Mouse (Mus musculus): ENCODE measurements around the gene Zwilch.
A peak's percentile ranks its signal among the peaks of the same experiment; 100 is the strongest.

Zwilch gene

DNA sequence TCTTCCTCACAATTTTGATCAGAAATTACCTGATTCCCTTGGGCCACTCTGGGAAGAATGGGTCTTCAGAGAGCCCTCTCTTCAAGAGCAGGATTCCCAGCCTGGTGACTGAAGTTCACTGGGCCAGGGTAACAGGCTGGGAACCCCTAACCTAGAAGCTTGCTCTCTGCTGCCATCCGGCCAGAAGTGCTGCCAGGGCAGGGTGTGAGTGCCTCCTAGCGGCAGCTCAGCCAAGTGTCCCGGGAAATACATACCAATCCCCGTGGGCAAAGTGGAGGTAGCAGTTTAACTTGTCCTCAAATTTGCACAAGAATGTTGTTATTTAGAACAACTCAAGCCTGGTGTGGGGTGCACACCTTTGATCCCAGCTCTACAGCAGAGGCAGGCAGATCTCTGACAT is 72.5 kb downstream of the Zwilch start:
- peak; percentile 32 for DNase-seq

- DNase-seq: no peak
Measured at GRCm38 (mm10) chr9:64098282-64098681, 74.6 kb downstream of the Zwilch start.

DNA sequence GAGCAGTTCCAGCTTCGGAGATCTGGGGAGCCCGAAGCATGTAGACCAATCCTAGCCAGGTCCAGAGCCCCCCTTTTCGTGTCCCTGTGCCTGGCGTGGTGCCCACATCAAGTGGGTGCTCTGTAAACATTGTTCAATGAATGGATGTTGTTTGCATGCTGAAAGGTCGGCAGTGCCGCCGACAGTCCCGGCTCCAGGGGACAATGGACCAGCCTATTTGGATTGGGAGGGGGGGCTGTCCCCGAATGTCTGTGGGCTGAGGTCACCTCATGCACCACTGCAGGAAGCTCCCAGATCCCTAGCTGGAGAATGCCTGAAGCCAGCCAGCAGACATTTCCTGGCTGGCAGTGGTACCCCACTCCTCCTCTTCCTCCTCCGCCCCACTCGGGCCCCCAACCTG is 78.8 kb downstream of the Zwilch start:
- DNase-seq: peak; percentile 7

GRCm38 (mm10) chr9:64089004-64089403 is 83.9 kb downstream of the Zwilch start:
- no peak for DNase-seq

GRCm38 (mm10) chr9:64088346-64088745 is 84.6 kb downstream of the Zwilch start:
- DNase-seq: no peak

DNA sequence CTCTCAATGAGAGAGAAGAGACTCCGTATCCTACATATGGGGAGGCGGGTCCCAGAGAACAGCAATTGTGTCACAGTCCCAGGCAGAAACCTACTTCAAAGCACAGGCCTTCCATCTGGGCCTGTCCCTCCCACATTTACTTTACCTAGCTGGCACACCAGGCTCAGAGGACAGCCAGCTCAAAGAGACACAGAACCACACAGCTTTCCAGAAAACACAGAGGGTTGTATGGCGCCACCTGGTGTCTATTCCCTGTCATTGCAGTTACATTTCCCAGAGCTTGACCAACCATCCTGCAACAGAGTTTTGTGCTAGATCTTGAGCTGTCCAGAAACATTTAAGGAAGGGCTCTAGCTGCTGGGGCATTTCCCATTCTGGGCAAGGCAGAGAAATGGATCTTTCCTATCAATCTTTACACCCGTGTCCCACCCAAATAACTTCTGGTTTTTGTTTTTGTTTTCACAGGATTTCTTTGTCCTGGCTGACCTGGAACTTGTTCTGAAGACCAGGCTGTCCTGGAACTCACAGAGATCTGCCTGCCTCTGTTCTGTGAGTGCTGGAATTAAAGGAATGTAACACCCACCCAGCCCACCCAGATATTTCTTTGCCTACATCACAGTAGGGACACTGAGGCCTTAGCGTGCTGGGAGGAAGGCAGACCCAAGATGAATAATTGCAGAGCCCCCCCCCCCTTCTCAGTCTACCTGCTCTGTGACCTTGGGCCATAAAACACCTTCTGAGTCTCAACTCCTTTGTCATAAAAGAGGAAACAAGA is 85.3 kb downstream of the Zwilch start:
- peak; percentile 54 for DNase-seq
